Mouse (Mus musculus) neural tube, embryonic 14.5 days (tissue): ENCODE measurements around the gene Ddx58. TPM values are rescaled to one million over a fixed set of nuclear protein-coding genes. Genes with fewer than 3 reads are reported as not detected.

Experiments
- ATAC-seq: fragments of 200-750 bp; cut with Nextera tagmentation; 2 replicates; pipeline ENCODE4 v1.8.0; 2017; ENCODE audit warnings: low read depth, mild to moderate bottlenecking, moderate TSS enrichment, moderate library complexity
- H3K27ac ChIP-seq: fragments of 300-500 bp; sonication (generic); 2 replicates; pipeline ENCODE4 v1.5.1; 2014; ENCODE audit warnings: low read depth, mild to moderate bottlenecking, control low read depth, low read length, moderate library complexity, mixed read lengths
- H3K27me3 ChIP-seq: fragments of 300-500 bp; sonication (generic); 2 replicates; pipeline ENCODE4 v1.6.1; 2014; ENCODE audit warnings: low read length; ENCODE audit not compliant: control insufficient read depth, insufficient read depth
- H3K36me3 ChIP-seq: fragments of 300-500 bp; sonication (generic); 2 replicates; pipeline ENCODE4 v1.6.1; 2014; ENCODE audit warnings: low read length, mixed read lengths; ENCODE audit not compliant: control insufficient read depth, insufficient read depth
- H3K4me1 ChIP-seq: fragments of 300-500 bp; sonication (generic); 2 replicates; pipeline ENCODE4 v1.6.1; 2014; ENCODE audit warnings: low read length; ENCODE audit not compliant: control insufficient read depth, insufficient read depth
- H3K4me2 ChIP-seq: fragments of 300-500 bp; sonication (generic); 2 replicates; pipeline ENCODE4 v1.6.1; 2014; ENCODE audit warnings: mild to moderate bottlenecking, low read depth, low read length, control low read depth
- H3K4me3 ChIP-seq: fragments of 300-500 bp; sonication (generic); 2 replicates; pipeline ENCODE4 v1.5.1; 2014; ENCODE audit warnings: low read depth, low read length, control low read depth, mixed read lengths
- H3K9ac ChIP-seq: fragments of 300-500 bp; sonication (generic); replicated peaks from 2 replicates; pipeline ENCODE4 v1.6.1; 2014; ENCODE audit warnings: low read depth, mild to moderate bottlenecking, control low read depth, low read length, mixed read lengths
- H3K9me3 ChIP-seq: fragments of 300-500 bp; sonication (generic); 2 replicates; pipeline ENCODE4 v1.6.1; 2016; ENCODE audit warnings: low read length; ENCODE audit not compliant: control insufficient read depth
- WGBS: fragments of 180-500 bp; shearing (Covaris S2); extraction: QIAGEN DNeasy Blood & Tissue Kit; methylation state at CpG from one replicate; pipeline ENCODE4 v1.1.7; 2014; 5-methylcytosine and 5-hydroxymethylcytosine counted together
- polyA plus RNA-seq: library from polyadenylated mRNA; unstranded; fragments of >200 nt; fragmentation: Nextera tagmentation; extraction: Ambion mirVana; gene quantifications from 2 replicates; pipeline ENCODE4 v1.2.1, GENCODE M21; 2014

Gene Ddx58
- polyA plus RNA-seq, 1 experiment from 2014 or later = 3.3 TPM

- Histone ChIP-seq H3K9ac (no peak overlapping the region), H3K4me2 (no peak overlapping the region), H3K9me3 (no peaks in the 10 kb centered on the region), H3K4me1 (no peaks in the 10 kb centered on the region), H3K27me3 (no peaks in the 10 kb centered on the region), H3K27ac (no peak overlapping the region), H3K4me3 (no peak overlapping the region), H3K36me3 (peaks cover 45% of the 10 kb centered on the region)
- WGBS = 89% methylated on average over 6 of the region's 6 CpGs
- ATAC-seq = no peak
These were observed 59.6 kb downstream of the Ddx58 start for GRCm38 (mm10) chr4:40180046-40180445.

GRCm38 (mm10) chr4:40178584-40178983 lies 61.0 kb downstream of the Ddx58 start:
- 95% methylated on average over 17 of the region's 17 CpGs for WGBS
- H3K9ac ChIP-seq = no peak overlapping the region
- no peak overlapping the region for H3K4me2 ChIP-seq
- no peak overlapping the region for H3K4me3 ChIP-seq
- ATAC-seq = no peak
- H3K4me1 ChIP-seq = no peaks in the 10 kb centered on the region
- no peaks in the 10 kb centered on the region for H3K27me3 ChIP-seq
- H3K27ac ChIP-seq = no peak overlapping the region
- H3K9me3 ChIP-seq = no peaks in the 10 kb centered on the region
- peaks cover 35% of the 10 kb centered on the region for H3K36me3 ChIP-seq

GRCm38 (mm10) chr4:40174321-40174720 lies 65.3 kb downstream of the Ddx58 start:
- Histone ChIP-seq H3K9ac (no peak overlapping the region), H3K4me2 (no peak overlapping the region), H3K27ac (no peak overlapping the region), H3K4me3 (no peak overlapping the region), H3K9me3 (no peaks in the 10 kb centered on the region), H3K4me1 (no peaks in the 10 kb centered on the region), H3K27me3 (no peaks in the 10 kb centered on the region), H3K36me3 (peaks cover 18% of the 10 kb centered on the region)
- ATAC-seq = no peak
- WGBS = 73% methylated on average over 4 of the region's 4 CpGs

- Histone ChIP-seq H3K27ac (no peak overlapping the region), H3K4me1 (no peaks in the 10 kb centered on the region), H3K27me3 (no peaks in the 10 kb centered on the region), H3K9ac (no peak overlapping the region), H3K9me3 (no peaks in the 10 kb centered on the region), H3K36me3 (peaks cover 18% of the 10 kb centered on the region), H3K4me2 (no peak overlapping the region), H3K4me3 (no peak overlapping the region)
- no peak for ATAC-seq
- WGBS = 100% methylated on average over 2 of the region's 2 CpGs
These were observed 67.3 kb downstream of the Ddx58 start for GRCm38 (mm10) chr4:40172336-40172735.

- H3K4me2 ChIP-seq = no peak overlapping the region
- H3K9ac ChIP-seq = no peak overlapping the region
- H3K27ac ChIP-seq = no peak overlapping the region
- no peaks in the 10 kb centered on the region for H3K4me1 ChIP-seq
- WGBS = 89% methylated on average over 4 of the region's 4 CpGs
- no peak overlapping the region for H3K4me3 ChIP-seq
- H3K36me3 ChIP-seq = peaks cover 26% of the 10 kb centered on the region
- no peaks in the 10 kb centered on the region for H3K9me3 ChIP-seq
- ATAC-seq = no peak
- no peaks in the 10 kb centered on the region for H3K27me3 ChIP-seq
These were observed 68.2 kb downstream of the Ddx58 start for GRCm38 (mm10) chr4:40171477-40171876.

- Histone ChIP-seq H3K9me3 (no peaks in the 10 kb centered on the region), H3K9ac (no peak overlapping the region)
- WGBS = 87% methylated on average over 10 of the region's 10 CpGs
These were observed 76.0 kb downstream of the Ddx58 start for GRCm38 (mm10) chr4:40163646-40164045.

GRCm38 (mm10) chr4:40160591-40161434 lies 78.8 kb downstream of the Ddx58 start:
- no peak overlapping the region for H3K4me3 ChIP-seq
- H3K4me2 ChIP-seq = no peak overlapping the region
- no peak overlapping the region for H3K9ac ChIP-seq
- ATAC-seq = no peak
- no peak overlapping the region for H3K27ac ChIP-seq
- H3K27me3 ChIP-seq = no peaks in the 10 kb centered on the region
- no peaks in the 10 kb centered on the region for H3K4me1 ChIP-seq
- WGBS = 98% methylated on average over 8 of the region's 8 CpGs
- 0 out of 2 replicates have a peak, but pooled peaks cover 4% of the 10 kb centered on the region for H3K36me3 ChIP-seq
- no peaks in the 10 kb centered on the region for H3K9me3 ChIP-seq

More at GRCm38 (mm10) chr4:40163646-40164045, 76.0 kb downstream of the Ddx58 start:
- H3K4me1 ChIP-seq = no peaks in the 10 kb centered on the region
- H3K36me3 ChIP-seq = peaks cover 20% of the 10 kb centered on the region
- H3K4me3 ChIP-seq = no peak overlapping the region
- H3K27me3 ChIP-seq = no peaks in the 10 kb centered on the region
- no peak overlapping the region for H3K4me2 ChIP-seq
- ATAC-seq = no peak
- no peak overlapping the region for H3K27ac ChIP-seq

- Histone ChIP-seq H3K9me3 (no peaks in the 10 kb centered on the region), H3K27me3 (no peaks in the 10 kb centered on the region), H3K36me3 (no peaks in the 10 kb centered on the region), H3K4me1 (no peaks in the 10 kb centered on the region), H3K4me2 (no peak overlapping the region), H3K4me3 (no peak overlapping the region), H3K9ac (no peak overlapping the region), H3K27ac (no peak overlapping the region)
- ATAC-seq = no peak
- WGBS = 87% methylated on average over 5 of the region's 5 CpGs
These were observed 81.4 kb downstream of the Ddx58 start for GRCm38 (mm10) chr4:40158224-40158540.

GRCm38 (mm10) chr4:40157500-40158223 lies 82.0 kb downstream of the Ddx58 start:
- WGBS = 91% methylated on average over 5 of the region's 5 CpGs
- Histone ChIP-seq H3K36me3 (no peaks in the 10 kb centered on the region), H3K9me3 (no peaks in the 10 kb centered on the region), H3K4me3 (no peak overlapping the region), H3K4me2 (no peak overlapping the region), H3K27ac (no peak overlapping the region), H3K4me1 (no peaks in the 10 kb centered on the region), H3K9ac (no peak overlapping the region), H3K27me3 (no peaks in the 10 kb centered on the region)
- ATAC-seq = no peak
